Mouse (Mus musculus) common myeloid progenitor, adult 5-6 weeks (primary cell): ENCODE data around the gene Hgfac. TPM values are rescaled to one million over a fixed set of nuclear protein-coding genes. Genes with fewer than 3 reads are reported as not detected.

ENCODE experiments used
- ATAC-seq: replicated peaks from 2 replicates; pipeline ENCODE4 v1.8.0; 2016; ENCODE audit warnings: low read depth, mild to moderate bottlenecking, moderate TSS enrichment, inconsistent platforms; ENCODE audit not compliant: poor library complexity, severe bottlenecking
- total RNA-seq: library from RNA; stranded (forward); fragments of 200-1000, 187-1606 nt; gene quantifications from 2 replicates; pipeline ENCODE4 v1.2.3, GENCODE M21; 2017

Hgfac gene
- total RNA-seq, 1 experiment from 2014 or later: 0.18 TPM

DNA sequence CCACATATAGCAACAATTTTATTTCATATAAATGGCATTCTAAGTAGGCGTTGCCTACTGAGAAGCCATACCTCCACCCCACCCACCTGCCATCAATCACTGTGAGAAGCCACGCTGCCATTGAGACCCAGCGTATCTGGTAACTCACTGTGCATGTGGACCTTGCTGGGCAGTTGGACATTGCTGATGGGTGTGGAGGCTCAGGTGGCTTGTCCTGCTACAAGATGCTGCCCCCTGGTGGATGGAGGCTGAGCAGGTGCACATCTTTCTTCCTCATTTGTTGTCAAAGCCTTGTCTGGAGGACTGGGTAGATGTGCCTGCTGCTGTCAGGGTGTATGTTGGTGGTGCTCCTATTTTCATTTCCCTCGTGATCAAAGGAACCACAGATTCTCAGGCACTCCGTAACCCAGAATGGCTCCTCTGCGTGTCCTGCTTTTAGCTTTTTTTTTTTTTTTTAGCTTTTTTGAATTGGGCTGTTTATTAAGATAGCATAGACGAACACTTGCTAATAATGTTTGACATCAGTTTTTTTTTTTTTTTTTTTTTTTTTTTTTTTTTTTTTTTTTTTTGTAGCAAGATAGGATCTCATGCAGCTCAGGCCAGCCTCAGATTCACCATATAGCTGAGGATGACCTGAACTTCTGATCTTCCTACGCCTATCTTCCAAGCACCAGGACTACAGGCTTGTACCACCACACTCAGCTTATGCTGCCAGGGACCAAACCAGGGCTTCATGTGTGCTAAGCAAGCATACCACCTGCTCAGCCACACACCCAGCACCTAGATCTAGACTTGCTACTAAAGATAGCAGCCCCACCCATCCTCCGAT is 47.7 kb downstream of the Hgfac start:
- peak; percentile 77 for ATAC-seq

DNA sequence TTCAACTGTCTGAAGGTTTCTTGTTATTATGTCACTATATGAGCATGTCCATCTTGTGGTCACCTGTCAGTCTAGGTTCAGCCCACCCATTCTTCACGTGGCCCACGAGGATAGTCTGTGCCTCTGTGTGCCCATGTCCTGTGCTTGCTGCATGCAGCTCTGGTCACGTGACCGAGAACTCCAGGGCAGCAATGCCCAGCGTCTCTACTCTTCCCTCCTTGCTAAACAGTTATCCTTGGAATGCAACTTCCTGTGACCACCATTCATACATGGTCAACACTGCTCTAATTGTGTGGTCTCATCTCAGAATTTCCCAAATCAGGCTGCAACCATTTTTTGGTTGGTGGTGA is 48.3 kb downstream of the Hgfac start:
- ATAC-seq: no peak

DNA sequence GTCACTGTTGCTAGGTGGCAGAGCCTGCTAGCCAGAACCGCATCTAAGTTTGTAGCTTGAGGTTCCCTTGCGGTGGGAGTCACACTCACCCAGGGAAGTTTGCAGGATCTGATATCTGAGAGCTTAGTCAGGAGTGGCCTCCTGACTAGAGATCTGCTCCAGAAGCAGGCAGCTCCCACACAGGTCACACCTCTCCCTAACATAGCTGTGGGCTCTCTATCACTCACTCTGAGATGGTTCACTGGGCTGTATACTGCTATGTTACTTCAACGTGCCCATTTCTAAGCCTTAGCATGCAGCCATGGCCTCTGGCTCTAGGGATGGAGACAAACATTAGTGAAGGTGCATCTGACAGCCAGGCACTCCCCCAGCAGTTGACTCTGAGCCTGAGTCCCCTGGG is 50.3 kb downstream of the Hgfac start:
- ATAC-seq: no peak

Other genes starting within 250 kb of the Hgfac start
- gene Msantd1, start 133.5 kb upstream of the Hgfac start, total RNA-seq: 1.0 and 2.7 TPM in 2 replicates
- 20.7 and 24.2 TPM in 2 replicates for gene Rgs12, start 92.1 kb upstream of the Hgfac start, total RNA-seq
- not detected in 2 replicates for gene Dok7, start 15.3 kb downstream of the Hgfac start, total RNA-seq
- 43.7 and 53.7 TPM in 2 replicates for gene Lrpap1, start 64.3 kb downstream of the Hgfac start, total RNA-seq
- gene Adra2c, start 236.8 kb downstream of the Hgfac start, total RNA-seq: not detected in 2 replicates